Mouse (Mus musculus): ENCODE data around the gene Zp1.

DNA sequence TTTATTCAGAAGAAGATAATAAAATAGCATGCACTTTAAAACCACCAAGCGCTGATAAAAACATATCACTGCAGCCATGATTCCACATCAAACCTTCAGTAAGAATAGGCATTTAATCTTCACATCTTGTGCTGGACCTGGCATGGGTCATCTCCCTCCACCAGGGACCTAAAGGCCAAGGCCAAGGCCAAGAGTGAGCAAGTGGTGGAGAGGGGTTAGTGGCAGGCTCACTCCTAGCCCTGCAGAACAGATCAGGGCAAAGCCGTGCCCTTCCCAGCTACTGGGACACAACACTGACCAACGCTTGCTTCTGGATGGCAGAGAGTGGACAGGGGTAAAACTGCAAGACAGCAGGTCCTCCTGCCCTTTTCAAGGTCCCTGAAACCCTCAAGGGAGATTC, 49.8 kb downstream of the Zp1 start:
- TF ChIP-seq CHD2 (IDR thresholded peaks at IDR 0.05; ENCODE audit: low read depth, low read length) (no peak), HCFC1 (IDR thresholded peaks at IDR 0.05; ENCODE audit: borderline replicate concordance, insufficient read depth, low read length) (no peak), MAFK (IDR thresholded peaks at IDR 0.05; ENCODE audit: insufficient read depth, low read depth, low read length) (no peak), ZNF384 (IDR thresholded peaks at IDR 0.05; ENCODE audit: low read depth, low read length) (no peak), ZC3H11A (IDR thresholded peaks at IDR 0.05; ENCODE audit: borderline replicate concordance, low read depth, low read length) (no peak)

Data from ES-E14 (cell line).